In the genomic region with DNA sequence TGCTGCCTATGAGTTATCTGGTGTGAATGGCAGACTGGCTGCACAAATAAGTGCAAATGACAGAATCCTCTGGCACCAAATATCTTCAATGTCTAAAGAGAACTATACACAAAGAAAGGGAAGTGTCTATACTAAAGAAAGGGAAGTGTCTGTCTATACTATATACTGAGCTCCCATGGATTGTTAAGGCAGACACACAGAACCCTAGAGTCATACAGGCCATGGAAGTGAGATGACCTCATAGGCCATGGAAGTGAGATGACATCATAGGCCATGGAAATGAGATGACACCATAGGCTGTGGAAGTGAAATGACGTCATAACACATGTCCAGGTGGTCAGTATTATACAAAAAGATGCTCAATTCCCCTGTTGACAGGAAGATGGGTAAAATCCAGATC, we compare ENCODE assay signal across 17 mouse cellular contexts.
"Had no signal": no experiment of that assay in that cellular context is flagged by ENCODE, and none has a peak within 500 bp of the region (broad histone marks: within the 10 kb centered on the region; RNA-seq: fewer than 3 reads in every experiment).

No protein-coding gene starts in this region.

- H3K27ac ChIP-seq: midbrain, embryonic 10.5 days; midbrain, embryonic 12.5 days; neural tube, embryonic 12.5 days had no signal

- H3K9me3 ChIP-seq: midbrain, embryonic 10.5 days; midbrain, embryonic 12.5 days; neural tube, embryonic 12.5 days had no signal

- DNase-seq: lung, adult 18-20 months; lung, embryonic 14.5 days; lung, postnatal 10 days; lung, postnatal 4 days; midbrain, embryonic 14.5 days; retina, postnatal 1 day; right cerebral cortex, adult 18-20 months; right cerebral cortex, postnatal 25 days; right cerebral cortex, postnatal 4 days; spleen, adult 18-20 months; thymus, adult 18-20 months; thymus, postnatal 14 days; thymus, postnatal 36 days had no signal

- ATAC-seq: midbrain, embryonic 16.5 days had no signal

- H3K4me2 ChIP-seq: lung, embryonic 14.5 days; midbrain, embryonic 12.5 days; neural tube, embryonic 12.5 days had no signal

- H3K36me3 ChIP-seq: midbrain, embryonic 10.5 days; midbrain, embryonic 12.5 days; neural tube, embryonic 12.5 days had no signal

- H3K4me1 ChIP-seq: midbrain, embryonic 10.5 days; midbrain, embryonic 12.5 days; neural tube, embryonic 12.5 days had no signal

- H3K9ac ChIP-seq: lung, embryonic 14.5 days; midbrain, embryonic 12.5 days; neural tube, embryonic 12.5 days had no signal

- H3K4me3 ChIP-seq: midbrain, embryonic 10.5 days; midbrain, embryonic 12.5 days; neural tube, embryonic 12.5 days had no signal

- H3K27me3 ChIP-seq: midbrain, embryonic 12.5 days; neural tube, embryonic 12.5 days had no signal
